Mouse (Mus musculus): ENCODE measurements around the gene Npas1.

The Npas1 gene

DNA sequence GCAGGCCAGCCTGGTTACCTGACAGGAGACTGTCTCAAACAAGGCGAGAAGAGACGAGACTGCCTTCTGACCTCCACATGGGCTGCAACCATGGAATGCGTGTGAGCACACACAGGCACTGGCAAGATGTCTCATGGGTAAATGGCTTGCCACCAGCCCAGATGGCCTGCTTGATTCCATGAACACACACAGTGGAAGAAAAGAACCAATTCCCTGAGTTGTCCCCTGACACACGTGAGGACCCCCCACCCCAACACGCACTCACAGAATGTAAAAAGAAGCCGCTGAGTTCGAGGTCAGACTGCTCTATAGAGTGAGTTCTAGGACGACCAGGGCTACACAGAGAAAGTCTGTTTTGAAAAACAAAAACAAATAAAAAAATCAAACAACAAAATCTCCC, at the start of gene Npas1:
Npas1 (minus strand) TSS at position 101 of the 400 bp plus-strand sequence.
- DNase-seq: no peak

DNA sequence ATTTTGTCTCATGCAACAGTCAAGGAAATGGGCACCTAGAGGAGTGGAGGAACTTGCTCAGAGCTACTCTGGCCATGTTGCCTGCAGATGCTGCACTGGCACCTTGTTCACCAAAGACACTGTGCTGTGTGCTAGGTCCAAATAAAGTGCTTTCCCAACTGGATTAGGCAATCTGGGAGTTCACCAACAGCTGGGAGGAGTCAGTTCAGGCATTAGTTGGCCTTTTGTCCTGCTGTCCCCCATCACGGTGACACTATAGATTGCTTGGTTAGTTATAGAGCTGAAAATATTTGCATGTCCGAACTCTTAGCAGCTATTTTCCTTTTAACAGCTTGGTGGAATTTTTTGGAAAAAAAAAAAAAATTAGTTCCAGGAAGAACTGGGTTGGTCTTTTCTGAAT, 48.5 kb upstream of the Npas1 start:
- no peak for DNase-seq

DNA sequence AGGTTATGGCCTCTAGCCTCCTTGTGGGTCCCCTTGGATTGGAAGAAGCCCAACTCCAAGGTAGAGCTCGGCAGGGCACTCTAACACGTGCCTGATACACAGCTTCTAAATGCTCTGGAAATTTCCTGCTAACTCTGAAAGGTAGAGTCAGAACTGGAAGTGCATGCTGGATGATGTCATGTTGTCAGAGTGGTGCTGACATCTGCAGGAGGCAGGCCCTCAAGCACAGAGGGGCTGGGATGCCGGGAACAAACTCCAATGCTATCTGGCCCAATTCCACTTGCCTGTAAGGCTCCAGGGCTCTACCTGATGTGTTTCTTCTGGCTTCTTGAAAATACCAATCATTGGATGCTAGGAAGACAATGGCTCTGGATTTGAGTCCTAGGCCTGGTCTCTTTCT, 47.9 kb upstream of the Npas1 start:
- no peak for DNase-seq

DNA sequence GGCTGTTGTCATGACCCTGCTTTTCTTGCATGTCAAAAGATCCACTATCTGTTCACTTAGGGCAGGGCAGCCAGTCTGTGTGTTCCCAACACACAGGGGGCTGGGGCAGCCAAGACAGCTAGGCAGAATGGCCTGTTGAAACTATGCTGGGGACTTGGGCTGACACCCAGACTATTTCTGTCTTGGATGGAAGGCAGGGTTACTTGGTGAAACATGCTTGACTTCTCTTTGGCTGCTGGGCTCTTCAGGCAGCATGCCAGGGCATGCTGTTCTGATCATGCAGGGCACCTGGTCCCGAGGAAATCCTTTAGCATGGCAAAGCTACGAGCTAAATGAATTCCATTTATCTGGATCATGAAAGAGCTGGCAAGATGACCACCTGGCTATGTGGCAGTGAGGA, 46.8 kb upstream of the Npas1 start:
- peak; percentile 68 to 73 for DNase-seq

DNA sequence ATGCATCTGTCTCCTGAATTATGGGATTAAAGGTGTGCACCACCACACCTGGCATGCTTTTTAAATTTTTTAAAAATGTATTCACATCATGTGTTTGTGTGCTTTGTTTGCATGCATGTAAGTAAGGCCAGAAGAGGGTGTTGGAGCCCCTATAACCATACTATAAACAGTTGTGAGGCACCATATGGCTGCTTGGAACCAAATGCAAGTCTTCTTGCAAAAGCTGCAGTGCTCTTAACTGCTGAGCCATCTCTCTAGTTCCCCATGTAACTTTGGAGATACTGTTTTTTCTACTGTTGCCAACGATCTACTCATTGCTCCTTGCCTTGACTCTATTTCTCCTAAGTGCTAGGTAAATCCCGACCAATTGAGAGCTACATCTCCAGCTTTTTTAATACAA, 41.8 kb upstream of the Npas1 start:
- no peak for DNase-seq

DNA sequence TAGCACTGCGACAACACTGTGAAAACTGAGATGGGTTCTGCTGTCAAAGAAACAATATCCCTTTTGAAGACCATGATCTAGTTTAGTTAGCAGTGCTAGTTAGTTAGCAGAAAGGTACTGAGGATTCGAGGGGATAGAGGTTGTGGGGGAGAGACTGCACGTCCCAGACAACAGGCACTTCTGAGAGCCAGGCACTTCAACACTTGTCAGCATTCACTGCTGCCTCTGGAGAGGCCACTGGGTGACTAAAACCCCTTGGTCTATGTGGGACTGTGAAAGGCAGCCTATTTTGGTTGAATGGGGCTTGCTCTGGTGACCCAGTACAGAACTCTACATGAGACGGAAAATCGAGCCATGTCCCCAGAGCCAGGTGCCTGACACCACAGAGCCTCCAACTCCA, 39.7 kb upstream of the Npas1 start:
- no peak for DNase-seq

DNA sequence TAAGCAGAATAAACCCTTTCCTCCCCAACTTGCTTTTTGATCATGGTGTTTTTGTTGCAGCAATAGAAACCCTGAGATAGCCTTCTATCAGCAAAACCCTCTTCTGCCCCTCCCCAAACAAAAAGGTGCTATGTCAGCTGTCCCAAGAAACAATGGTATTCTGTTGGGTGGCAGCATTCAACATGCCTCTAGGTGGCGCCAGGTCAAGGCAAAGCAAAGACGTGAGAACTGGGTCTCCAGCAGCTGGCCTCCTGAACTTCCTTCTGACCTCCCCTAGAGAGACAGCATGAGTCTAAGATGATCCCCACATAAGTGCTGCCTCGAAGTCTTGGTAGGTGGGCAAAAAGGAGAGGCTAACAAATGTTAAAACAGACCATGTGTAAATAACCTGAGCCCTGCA, 29.8 kb upstream of the Npas1 start:
- DNase-seq: peak; percentile 43 to 48

DNA sequence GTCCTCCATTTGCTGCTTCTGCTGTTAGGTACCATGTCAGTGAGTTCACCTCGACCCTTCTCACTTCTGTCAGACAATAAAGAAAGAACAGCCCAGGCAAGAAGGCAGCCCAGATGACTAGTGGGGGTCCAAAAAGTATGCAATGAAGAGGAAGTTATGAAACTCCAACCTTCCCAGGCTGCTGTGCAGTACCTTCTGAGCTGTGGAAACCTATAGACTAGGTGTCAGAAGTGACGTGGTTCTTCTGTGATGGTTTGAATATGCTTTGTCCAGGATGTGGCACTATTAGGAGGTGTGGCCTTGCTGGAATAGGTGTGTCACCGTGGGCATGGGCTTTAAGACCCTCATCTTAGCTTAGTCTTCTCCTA, 27.7 kb upstream of the Npas1 start:
- DNase-seq: no peak

DNA sequence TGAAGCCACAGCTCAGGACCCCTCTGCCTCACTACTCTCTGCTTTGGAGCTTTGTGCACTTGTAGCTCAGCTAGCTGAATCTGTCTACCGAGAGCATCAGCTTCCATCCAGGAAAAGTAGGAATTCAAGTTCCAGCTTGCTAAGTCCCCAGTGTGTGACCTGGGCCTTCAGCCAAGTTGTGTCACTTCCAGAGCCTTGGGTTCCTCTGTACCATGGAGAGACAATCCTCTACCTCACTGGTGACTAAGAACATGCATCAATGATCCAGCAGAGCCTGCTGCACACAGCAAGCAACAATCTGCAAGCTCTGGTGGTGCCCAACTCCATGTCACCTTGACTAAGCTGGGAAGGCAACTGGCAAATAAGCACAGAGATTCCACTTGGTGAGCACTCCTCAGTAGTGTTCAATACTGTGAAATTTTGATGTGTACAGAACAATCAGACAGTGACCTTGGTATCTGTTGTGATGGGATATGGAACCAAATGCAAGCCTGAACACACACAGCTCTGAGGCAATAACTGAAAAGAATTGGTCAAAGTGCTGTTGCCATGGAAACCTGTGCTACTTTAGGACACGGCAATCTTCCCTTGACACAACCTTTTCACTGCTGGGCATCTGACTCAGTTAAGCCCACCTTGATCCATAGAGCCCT, 27.2 kb upstream of the Npas1 start:
- DNase-seq: no peak

DNA sequence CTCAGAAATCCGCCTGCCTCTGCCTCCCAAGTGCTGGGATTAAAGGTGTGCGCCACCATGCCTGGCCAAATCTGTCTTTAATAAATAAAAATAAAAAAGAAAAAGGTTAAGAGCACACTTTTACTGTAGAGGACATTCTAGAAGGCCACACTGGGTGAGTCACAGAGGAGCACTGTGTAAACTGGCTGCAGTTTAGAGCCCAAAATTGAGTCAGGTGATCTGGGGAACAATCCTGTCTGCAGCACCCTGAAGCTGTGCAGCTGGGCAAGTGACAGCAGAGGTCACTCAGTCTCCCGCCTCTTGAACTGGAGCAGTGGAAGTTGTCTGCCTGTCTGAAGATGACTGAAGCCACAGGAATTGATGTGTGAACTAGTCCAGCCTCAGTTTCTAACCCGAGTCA, 24.0 kb upstream of the Npas1 start:
- no peak for DNase-seq

DNA sequence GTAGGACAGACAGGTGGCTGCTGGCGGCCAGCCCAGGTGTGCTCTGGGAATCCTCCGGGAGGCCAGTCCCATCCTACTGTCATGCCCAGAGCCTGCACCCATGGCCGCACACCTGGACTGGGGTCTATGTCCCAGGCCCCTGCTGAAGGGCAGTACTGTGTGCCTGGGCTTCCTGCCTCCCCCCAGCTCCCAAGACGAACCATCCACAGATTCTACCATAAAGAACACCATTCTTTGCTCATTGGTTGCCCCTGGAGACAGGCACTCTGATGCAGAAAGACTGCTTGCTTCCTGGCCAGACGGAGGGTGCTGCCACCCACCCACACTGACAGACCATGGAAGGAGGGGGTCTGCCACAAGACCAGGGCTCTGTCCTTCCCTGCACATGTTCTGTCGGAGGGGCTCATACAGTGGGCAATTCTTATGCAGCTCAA, 22.2 kb upstream of the Npas1 start:
- DNase-seq: no peak

DNA sequence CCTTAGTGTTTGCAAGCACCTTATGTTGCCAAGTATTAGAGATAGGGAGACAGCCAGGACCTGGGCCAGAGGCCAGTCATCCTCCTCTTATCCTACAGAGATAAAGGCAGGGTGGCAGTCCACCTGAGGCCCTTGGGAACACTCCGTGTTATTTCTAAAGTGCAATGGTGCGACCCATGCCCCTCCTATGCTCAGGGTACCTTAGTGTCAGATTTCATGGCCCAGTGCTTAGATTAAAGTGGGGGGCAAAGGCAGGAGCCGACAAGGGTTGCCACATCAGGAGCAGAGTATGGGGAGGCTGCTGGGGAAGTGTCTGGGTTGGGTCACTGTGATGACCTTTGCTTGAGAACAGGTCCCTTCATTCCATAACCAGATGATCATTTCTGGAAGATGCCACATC, 18.7 kb upstream of the Npas1 start:
- DNase-seq: no peak

DNA sequence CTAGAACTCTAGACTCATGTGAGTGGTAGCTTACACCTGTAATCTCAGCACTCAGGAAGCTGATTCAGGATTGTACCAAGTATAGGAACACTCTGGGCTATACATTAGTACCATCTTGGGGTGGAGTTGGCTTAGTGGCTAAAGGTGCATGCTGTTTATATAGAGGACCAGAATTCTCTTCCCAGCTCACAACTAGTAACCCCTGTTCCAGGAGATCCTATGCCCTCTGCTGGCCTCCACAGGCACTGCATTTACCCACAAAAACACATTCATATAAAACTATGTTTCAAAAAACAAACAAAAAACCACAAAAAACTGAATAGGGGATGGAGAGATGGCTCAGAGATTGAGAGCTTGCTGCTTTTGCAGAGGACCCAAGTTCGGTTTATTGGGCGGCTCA, 15.8 kb upstream of the Npas1 start:
- DNase-seq: peak; percentile 50 to 57

DNA sequence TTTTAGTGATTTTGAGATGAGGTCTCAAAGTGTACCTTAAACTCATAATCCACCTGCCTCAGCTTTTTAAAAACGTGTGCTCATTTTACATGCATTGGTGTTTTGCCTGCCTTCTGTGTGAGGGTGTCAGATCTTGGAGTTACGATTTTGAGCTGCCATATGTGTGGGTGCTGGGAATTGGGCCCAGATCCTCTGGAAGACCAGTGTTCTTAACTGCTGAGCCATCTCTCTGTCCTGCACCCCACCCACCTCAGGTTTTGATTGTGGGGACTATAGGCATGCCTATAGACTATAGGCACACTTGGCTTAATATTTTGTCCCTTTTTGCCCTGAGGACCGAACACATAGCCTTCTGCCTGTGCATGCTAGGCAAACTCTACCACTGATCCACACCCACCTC, 14.7 kb upstream of the Npas1 start:
- no peak for DNase-seq

DNA sequence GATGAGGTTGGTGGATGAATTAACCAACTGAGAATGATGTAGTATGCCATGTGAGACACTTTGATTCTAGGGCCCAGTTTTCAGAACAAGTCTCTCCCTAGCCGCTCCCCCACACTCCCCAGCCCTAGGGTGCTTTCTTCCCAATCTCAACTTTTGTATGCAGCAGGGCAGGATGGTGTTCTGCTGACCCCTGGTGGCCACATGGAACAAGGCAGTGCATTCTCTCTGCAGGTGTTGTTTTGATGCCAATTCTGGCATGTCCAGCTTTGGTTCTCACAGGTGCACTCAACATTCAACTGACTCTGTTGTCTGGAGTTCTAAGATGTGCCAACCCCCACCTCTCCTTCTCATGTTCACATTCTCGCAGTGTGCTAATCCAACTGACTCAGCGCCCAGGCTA, 14.2 kb upstream of the Npas1 start:
- peak; percentile 75 to 79 for DNase-seq

DNA sequence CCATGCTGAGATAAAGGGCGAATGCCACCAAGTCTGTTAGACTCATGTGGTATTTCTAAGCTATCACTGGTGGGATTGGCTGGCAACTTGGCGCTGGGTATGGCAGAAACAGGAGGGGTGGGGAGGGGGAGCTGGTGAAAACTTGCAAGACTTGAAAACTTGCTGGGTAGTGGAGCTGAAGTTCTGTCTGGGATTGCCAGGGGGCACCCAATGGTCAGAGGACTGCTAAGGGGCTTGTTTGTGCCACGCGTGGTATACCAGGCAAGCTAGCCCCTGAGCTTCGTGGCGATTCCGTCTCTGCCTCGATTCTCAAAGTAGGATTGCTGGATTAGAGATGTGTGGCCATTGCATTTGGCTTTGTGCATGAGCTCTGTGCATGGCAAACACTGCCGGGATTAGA, 12.4 kb upstream of the Npas1 start:
- peak; percentile 19 to 36 for DNase-seq

DNA sequence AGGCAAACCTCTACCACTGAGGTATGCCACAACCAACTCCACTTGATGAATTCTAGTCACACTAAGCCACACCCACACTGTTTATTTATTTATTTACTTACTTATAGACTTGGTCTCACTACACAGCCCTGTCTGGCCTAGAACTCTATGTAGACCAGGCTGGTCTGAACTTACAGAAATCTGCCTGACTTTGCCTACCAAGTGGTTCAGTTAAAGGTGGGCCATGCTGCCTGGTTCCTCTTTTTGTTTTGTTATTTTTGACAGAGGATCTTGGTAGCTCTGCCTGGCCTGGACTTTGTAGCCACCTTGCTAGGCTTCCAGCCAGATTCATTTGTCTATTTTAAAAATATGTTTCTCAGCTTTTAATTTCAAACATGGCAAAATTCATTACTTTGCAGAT, 11.3 kb upstream of the Npas1 start:
- no peak for DNase-seq

DNA sequence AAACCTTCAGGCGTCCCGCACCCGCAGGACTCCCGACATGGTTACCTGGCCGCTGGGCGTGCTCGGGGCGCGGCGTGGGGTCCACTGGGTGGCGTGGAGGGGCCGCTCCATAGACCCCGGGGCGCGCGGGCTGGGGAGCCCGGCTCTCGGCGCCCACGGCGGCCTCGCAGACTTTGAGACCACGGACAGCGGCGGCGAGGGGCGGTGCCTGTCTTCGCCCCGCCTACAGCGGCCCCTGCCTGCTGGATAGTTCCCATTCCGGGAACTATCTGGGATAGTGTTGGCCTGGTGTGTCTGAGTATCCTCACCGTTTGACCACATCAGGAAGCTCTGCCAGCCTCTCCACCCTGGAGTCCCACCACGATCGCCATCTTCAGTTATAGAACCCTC, 933 bp downstream of the Npas1 start:
- no peak for DNase-seq

DNA sequence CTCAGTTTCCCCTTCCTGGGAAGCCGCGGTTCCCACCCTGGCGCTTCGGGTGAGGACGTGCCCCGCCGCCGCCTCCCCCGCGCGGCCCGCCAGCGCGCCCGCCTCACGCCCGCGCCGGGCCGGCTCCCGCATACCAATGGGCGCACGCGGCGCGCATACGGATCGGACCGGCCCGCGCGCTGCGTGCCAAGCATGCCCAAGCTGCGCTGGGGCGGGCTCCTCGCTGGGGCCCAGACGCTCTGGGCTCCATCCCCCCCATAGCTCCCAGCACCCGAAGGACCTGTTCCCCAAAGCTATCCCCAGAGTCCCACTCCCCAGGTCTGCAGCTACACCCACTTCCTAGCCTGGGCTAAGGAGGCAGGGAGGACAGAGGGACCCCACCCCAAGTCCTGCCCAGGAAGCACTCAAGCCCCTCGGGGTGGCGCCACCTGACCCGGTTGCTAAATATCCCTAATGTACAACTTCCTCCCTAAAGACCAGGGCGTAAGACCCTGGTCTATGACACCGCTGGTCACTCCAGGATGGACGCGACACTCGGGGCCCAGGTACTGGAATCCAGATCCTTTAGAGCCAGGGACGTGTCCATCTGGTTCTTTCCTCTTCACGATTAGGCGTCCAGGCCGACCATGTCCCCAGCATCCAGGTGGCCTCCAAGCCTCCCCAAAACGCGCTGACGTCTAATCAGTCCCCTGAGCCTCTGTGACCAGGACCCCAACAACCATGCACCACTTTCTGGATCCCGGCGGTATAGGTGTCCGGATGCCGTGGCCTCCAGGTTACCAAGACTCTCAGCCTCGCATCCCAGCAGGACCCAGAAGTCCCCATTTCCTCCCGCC, 1.5 kb downstream of the Npas1 start:
- no peak for DNase-seq

DNA sequence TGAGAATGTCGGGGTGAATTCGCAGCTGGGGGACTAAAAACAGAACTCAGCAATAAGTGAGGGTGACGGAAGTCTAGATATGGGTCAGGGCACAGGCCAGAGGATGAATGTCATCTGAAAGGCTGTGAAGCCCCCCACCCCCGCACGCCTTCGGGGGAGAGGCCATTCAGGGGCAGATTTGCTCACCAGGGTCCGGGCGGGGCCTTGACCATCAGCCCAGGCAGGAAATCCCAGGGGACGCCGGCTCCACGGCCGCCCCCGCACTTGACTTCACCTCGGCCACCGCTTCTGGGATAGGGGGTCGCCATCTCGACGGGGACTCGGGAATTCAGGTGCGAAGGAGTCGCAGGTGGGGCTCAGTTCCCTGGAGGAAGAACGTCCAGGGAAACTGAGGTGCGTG, 2.2 kb downstream of the Npas1 start:
- no peak for DNase-seq

DNA sequence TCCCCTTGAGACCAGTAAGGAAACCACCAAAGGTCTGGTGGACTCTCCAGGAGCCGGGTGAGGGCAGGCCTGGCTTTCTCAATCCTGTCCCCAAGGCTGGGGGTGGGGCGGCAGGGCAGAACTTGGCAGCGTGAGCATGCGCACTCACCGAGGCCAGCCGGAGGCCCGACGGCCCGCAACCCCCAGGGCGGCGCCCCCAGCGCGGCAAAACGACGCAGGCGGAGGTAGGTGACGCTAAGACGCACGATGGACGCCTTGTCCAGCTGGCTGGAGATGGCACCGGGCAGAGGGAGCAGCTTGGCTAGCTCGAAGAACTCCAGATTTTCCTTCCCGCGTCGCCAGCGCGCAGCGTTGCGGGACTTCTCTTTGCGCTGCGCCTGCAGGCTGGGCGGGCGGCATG, 3.1 kb downstream of the Npas1 start:
- DNase-seq: no peak

DNA sequence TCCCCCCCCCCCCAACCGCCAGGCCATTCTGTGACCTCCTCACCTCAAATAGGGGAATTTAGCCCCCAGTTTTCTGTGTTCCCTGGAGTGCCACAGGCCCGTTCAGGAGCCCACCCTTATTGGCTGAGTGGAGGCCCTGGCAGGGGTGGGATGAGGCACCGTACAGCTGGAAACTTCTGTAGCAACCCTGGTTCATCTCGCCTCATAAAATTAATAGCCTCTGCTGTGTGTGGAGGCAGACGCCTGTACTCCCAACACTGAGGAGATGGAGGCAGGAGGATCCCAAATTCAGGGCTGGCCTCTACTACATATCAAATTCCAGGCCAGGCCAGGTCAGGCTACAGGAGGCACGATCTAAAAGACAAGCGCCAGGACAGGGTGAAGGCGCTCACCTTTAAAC, 3.7 kb downstream of the Npas1 start:
- DNase-seq: no peak

DNA sequence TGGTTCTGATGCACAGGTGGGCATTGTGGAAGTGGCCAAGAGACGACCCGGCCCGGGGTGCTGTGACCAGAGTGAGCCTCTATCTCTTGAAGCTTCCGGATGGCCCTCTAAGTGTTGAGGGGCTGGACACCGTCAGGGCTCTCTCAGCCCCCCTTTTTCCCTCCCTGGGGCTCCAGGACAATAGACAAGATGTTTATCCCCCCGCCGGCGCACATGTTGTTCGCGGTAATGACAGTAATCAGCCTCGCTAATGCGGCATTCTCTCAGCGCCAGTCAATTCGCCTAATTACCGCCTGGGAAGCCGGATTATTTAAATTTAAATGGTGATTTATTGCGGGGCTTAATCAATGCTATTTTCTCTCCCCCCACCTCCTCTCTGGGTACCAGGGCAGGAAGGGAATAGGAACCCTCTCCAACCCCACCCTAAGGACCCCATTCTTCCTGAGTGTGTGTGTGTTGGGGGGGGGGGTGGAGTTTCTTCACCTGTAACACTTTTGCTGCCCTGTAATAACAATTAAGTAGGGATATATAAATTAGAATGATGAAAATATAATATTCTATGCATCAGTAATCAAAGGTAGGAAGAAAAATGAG, 5.3 kb downstream of the Npas1 start:
- DNase-seq: no peak

DNA sequence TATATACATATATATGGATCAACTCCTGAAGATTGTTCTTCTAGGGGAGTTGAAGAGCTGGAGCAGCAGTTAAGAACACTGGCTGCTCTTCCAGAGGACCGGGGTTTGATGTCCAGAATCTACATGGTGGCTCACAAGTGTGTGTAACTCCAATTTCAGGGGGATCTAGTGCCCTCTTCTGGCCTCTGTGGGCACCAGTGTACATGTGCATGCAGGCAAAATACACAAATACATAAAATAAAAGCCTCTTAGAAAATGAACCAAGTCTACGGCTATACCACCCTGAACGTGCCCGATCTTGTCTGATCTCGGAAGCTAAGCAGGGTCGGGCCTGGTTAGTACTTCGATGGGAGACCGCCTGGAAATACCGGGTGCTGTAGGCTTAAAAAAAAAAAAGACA, 6.0 kb downstream of the Npas1 start:
- DNase-seq: no peak

Data from cerebellum, postnatal 36 days (tissue).